Comparison of ENCODE assay signal across 15 mouse cellular contexts in genomic region chr17:84306151-84306550, GRCm38 (mm10).
DNase-seq lines count a peak whose midpoint lies in the region; ATAC-seq lines count a peak whose summit lies in the region.
"Had no signal": no experiment of that assay in that cellular context is flagged by ENCODE, and none has a peak within 500 bp of the region (broad histone marks: within the 10 kb centered on the region; RNA-seq: fewer than 3 reads in every experiment).

No protein-coding gene starts in this region.

- no peak overlapping the region for H3K4me3 ChIP-seq in heart, embryonic 12.5 days
- H3K4me3 ChIP-seq: hindbrain, embryonic 15.5 days; limb, embryonic 15.5 days had no signal

- H3K27me3 ChIP-seq in heart, embryonic 12.5 days (replicated peaks) = no peaks in the 10 kb centered on the region
- H3K27me3 ChIP-seq: hindbrain, embryonic 15.5 days; limb, embryonic 15.5 days had no signal

- peak; percentile 17 for DNase-seq in spleen, adult 12 weeks (ENCODE audit: low spot score)
- no peak for DNase-seq in spleen, postnatal 4 days (ENCODE audit: low spot score in 2 of 2)
- peak; percentile 74 for DNase-seq in thymus, postnatal 25 days
- no peak for DNase-seq in layer of hippocampus, postnatal 25 days (ENCODE audit: extremely low spot score in 1 of 2, low spot score in 1 of 2)
- DNase-seq in retina, embryonic 14.5 days (ENCODE audit: low spot score) = no peak
- DNase-seq: adrenal gland, postnatal 36 days; cerebellum, postnatal 14 days; kidney, adult 2 months had no signal

- no peak overlapping the region for H3K9ac ChIP-seq in heart, embryonic 12.5 days
- H3K9ac ChIP-seq: hindbrain, embryonic 15.5 days; limb, embryonic 15.5 days had no signal

- peaks cover 22% of the 10 kb centered on the region for H3K36me3 ChIP-seq in heart, embryonic 12.5 days

- H3K27ac ChIP-seq in heart, embryonic 12.5 days (ENCODE audit: poor library complexity, severe bottlenecking) = no peak overlapping the region
- H3K27ac ChIP-seq: hindbrain, embryonic 15.5 days; limb, embryonic 15.5 days had no signal

- peak; percentile 97 for ATAC-seq in inflammation-experienced regulatory T-cells, adult 6 months
- peak; percentile 73 for ATAC-seq in neutrophil, adult 5-6 weeks (ENCODE audit: extremely low read depth, insufficient number of reproducible peaks, low FRiP score, poor library complexity, severe bottlenecking)
- ATAC-seq in heart, embryonic 12.5 days (ENCODE audit: insufficient number of reproducible peaks, low FRiP score) = no peak; the same call in 1 of the 2 replicates
- ATAC-seq: forebrain, embryonic 14.5 days had no signal

- H3K4me1 ChIP-seq in heart, embryonic 12.5 days (replicated peaks) = peaks cover 15% of the 10 kb centered on the region
- H3K4me1 ChIP-seq: hindbrain, embryonic 15.5 days had no signal

- no peak overlapping the region for H3K4me2 ChIP-seq in heart, embryonic 12.5 days
- H3K4me2 ChIP-seq: hindbrain, embryonic 15.5 days; limb, embryonic 15.5 days; midbrain, embryonic 11.5 days had no signal

- H3K9me3 ChIP-seq in heart, embryonic 12.5 days (replicated peaks) = no peaks in the 10 kb centered on the region
- H3K9me3 ChIP-seq: hindbrain, embryonic 15.5 days; limb, embryonic 15.5 days had no signal

- 64% methylated on average over 1 of the region's 1 CpGs for WGBS in heart, embryonic 12.5 days

Comparison
In these comparisons a context has a peak if more than half of its experiments do, and no peak if none do; other contexts are left out.
1. DNase-seq: peak in spleen, adult 12 weeks (single experiment) and thymus, postnatal 25 days (single experiment); none in spleen, postnatal 4 days (0 of 2), layer of hippocampus, postnatal 25 days (0 of 2) and retina, embryonic 14.5 days (single experiment).